Mouse (Mus musculus) adrenal gland, postnatal 14 days (tissue): ENCODE data around the gene Pax2. TPM values are rescaled to one million over a fixed set of nuclear protein-coding genes. Genes with fewer than 3 reads are reported as not detected.

Experiments
- DNase-seq: peaks from one replicate; pipeline ENCODE4 v3.0.0; 2021; ENCODE audit warnings: mixed read lengths
- total RNA-seq: library from RNA; stranded (reverse); gene quantifications from 2 replicates; pipeline ENCODE4 v1.2.3, GENCODE M21; 2021

Pax2 gene
- total RNA-seq, 1 experiment from 2014 or later, result not detected

GRCm38 (mm10) chr19:44749061-44749990, 6.5 kb upstream of the Pax2 start:
- no peak for DNase-seq

GRCm38 (mm10) chr19:44750051-44751041, 5.5 kb upstream of the Pax2 start:
- DNase-seq, result no peak

GRCm38 (mm10) chr19:44751042-44751441, 4.8 kb upstream of the Pax2 start:
- DNase-seq, result no peak

- no peak for DNase-seq
Measured at GRCm38 (mm10) chr19:44751551-44751950, 4.3 kb upstream of the Pax2 start.

- DNase-seq, result no peak
Measured at GRCm38 (mm10) chr19:44752056-44752940, 3.5 kb upstream of the Pax2 start.

- DNase-seq, result no peak
Measured at GRCm38 (mm10) chr19:44753361-44753760, 2.5 kb upstream of the Pax2 start.

- peak; percentile 67 for DNase-seq
Measured at GRCm38 (mm10) chr19:44754461-44755377, 1.1 kb upstream of the Pax2 start.

- no peak for DNase-seq
Measured at GRCm38 (mm10) chr19:44755378-44755692, 510 bp upstream of the Pax2 start.

- peak; percentile 21 for DNase-seq
Measured at GRCm38 (mm10) chr19:44756421-44757230, 781 bp downstream of the Pax2 start.

- no peak for DNase-seq
Measured at GRCm38 (mm10) chr19:44757231-44757871, 1.5 kb downstream of the Pax2 start.

- DNase-seq, result no peak
Measured at GRCm38 (mm10) chr19:44758846-44759245, 3.0 kb downstream of the Pax2 start.

- no peak for DNase-seq
Measured at GRCm38 (mm10) chr19:44759531-44760118, 3.8 kb downstream of the Pax2 start.

- DNase-seq, result no peak
Measured at GRCm38 (mm10) chr19:44760259-44761131, 4.7 kb downstream of the Pax2 start.

- no peak for DNase-seq
Measured at GRCm38 (mm10) chr19:44762121-44762621, 6.3 kb downstream of the Pax2 start.

GRCm38 (mm10) chr19:44770268-44771050, 14.6 kb downstream of the Pax2 start:
- DNase-seq, result no peak

GRCm38 (mm10) chr19:44771499-44771898, 15.7 kb downstream of the Pax2 start:
- DNase-seq, result no peak

GRCm38 (mm10) chr19:44781987-44782386, 26.1 kb downstream of the Pax2 start:
- no peak for DNase-seq
